Comparison of ENCODE assay signal across 18 mouse cellular contexts in the genomic region with DNA sequence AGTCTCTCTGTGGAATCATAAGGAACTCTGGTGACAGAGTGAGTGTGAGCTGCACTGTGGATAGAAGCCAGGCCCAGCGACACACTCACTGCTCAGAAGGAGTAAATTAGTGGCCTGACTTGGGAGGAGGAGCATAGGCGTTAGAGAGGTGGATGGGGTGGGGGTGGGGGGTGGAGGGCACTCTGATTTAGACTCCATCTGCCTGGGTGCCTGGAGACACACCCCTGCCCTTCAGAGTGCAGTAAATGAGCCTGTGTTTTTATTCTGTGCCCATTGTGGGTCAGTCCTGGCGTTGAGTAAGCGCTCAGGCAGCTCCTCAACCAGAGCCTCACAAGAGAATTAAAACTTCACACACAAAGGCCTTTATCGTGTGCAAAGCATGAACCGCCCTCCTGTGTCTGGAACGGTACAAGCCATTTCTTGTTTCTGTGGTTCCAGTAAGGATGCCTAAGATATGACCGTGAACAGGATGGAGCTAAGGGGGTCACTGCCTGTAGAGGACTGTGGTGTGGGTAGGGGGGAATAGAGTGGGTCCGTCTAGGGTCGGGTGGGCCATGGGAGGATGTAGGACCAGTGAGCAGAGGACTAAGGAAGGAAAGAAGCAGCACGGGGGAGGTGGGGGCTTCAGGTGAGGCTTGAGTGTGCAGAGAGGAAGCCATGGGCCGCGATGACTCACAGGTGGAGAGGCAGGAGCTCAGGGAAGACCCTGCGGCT. TPM values are rescaled to one million over a fixed set of nuclear protein-coding genes. Genes with fewer than 3 reads are reported as not detected.
A peak's percentile ranks its signal among the peaks of the same experiment; 100 is the strongest.
DNase-seq lines count a peak whose midpoint lies in the region; ATAC-seq lines count a peak whose summit lies in the region.
"Had no signal": no experiment of that assay in that cellular context is flagged by ENCODE, and none has a peak within 500 bp of the region (broad histone marks: within the 10 kb centered on the region; RNA-seq: fewer than 3 reads in every experiment).

No protein-coding gene starts in this region.

- H3K27ac ChIP-seq in embryonic facial prominence, embryonic 11.5 days (replicated peaks; ENCODE audit: low read depth, low read length): no peak overlapping the region
- H3K27ac ChIP-seq in embryonic facial prominence, embryonic 10.5 days (replicated peaks): no peak overlapping the region
- 0 out of 2 replicates have a peak overlapping the region, but pooled peaks have one; percentile 13 for H3K27ac ChIP-seq in midbrain, embryonic 10.5 days (replicated peaks)
- no peak overlapping the region for H3K27ac ChIP-seq in midbrain, embryonic 16.5 days (ENCODE audit: low read length)
- peak overlapping the region; percentile 21; the same call in 1 of the 2 replicates for H3K27ac ChIP-seq in forebrain, embryonic 14.5 days (ENCODE audit: low read depth, low read length)
- peak overlapping the region; percentile 57 for H3K27ac ChIP-seq in stomach, embryonic 16.5 days (ENCODE audit: low read length)
- H3K27ac ChIP-seq: embryonic facial prominence, embryonic 13.5 days; heart, embryonic 13.5 days; left cerebral cortex, adult 2 months; limb, embryonic 12.5 days; liver, embryonic 15.5 days had no signal

- no peaks in the 10 kb centered on the region for H3K27me3 ChIP-seq in embryonic facial prominence, embryonic 11.5 days (ENCODE audit: control insufficient read depth, insufficient read depth, low read length)
- H3K27me3 ChIP-seq in embryonic facial prominence, embryonic 10.5 days (replicated peaks; ENCODE audit: low read depth, poor library complexity, severe bottlenecking): no peaks in the 10 kb centered on the region
- H3K27me3 ChIP-seq in midbrain, embryonic 10.5 days (ENCODE audit: low read depth, poor library complexity, severe bottlenecking): no peaks in the 10 kb centered on the region
- no peaks in the 10 kb centered on the region for H3K27me3 ChIP-seq in midbrain, embryonic 16.5 days (ENCODE audit: control insufficient read depth, insufficient read depth, low read depth, low read length)
- H3K27me3 ChIP-seq in forebrain, embryonic 14.5 days (replicated peaks; ENCODE audit: control insufficient read depth, insufficient read depth, low read length): no peaks in the 10 kb centered on the region
- H3K27me3 ChIP-seq in stomach, embryonic 16.5 days (ENCODE audit: control insufficient read depth, insufficient read depth, low read length): no peaks in the 10 kb centered on the region
- H3K27me3 ChIP-seq: embryonic facial prominence, embryonic 13.5 days; heart, embryonic 13.5 days; limb, embryonic 12.5 days; liver, embryonic 15.5 days; Patski had no signal

- H3K4me1 ChIP-seq in embryonic facial prominence, embryonic 11.5 days (ENCODE audit: control insufficient read depth, insufficient read depth, low read length): no peaks in the 10 kb centered on the region
- H3K4me1 ChIP-seq in embryonic facial prominence, embryonic 10.5 days: peaks cover 10% of the 10 kb centered on the region; the same call in 1 of the 2 replicates
- H3K4me1 ChIP-seq in midbrain, embryonic 10.5 days: no peaks in the 10 kb centered on the region
- H3K4me1 ChIP-seq in midbrain, embryonic 16.5 days (ENCODE audit: control insufficient read depth, insufficient read depth, low read length): no peaks in the 10 kb centered on the region
- 0 out of 2 replicates have a peak, but pooled peaks cover 3% of the 10 kb centered on the region for H3K4me1 ChIP-seq in forebrain, embryonic 14.5 days (ENCODE audit: control insufficient read depth, insufficient read depth, low read length)
- H3K4me1 ChIP-seq in stomach, embryonic 16.5 days (ENCODE audit: control insufficient read depth, insufficient read depth, low read length): no peaks in the 10 kb centered on the region; the same call in 1 of the 2 replicates
- H3K4me1 ChIP-seq: embryonic facial prominence, embryonic 13.5 days; limb, embryonic 12.5 days; liver, embryonic 15.5 days had no signal

- DNase-seq in embryonic facial prominence, embryonic 11.5 days (ENCODE audit: low spot score): no peak
- DNase-seq in embryonic facial prominence, embryonic 10.5 days (ENCODE audit: low spot score): no peak
- DNase-seq in midbrain, embryonic 10.5 days (ENCODE audit: low spot score): no peak
- DNase-seq in forebrain, embryonic 14.5 days (ENCODE audit: low spot score): no peak
- DNase-seq in urinary bladder, adult 18-20 months (ENCODE audit: low spot score in 2 of 2): no peak
- DNase-seq in right cerebral cortex, postnatal 4 days: no peak
- DNase-seq: cerebellum, postnatal 36 days; gastrocnemius, postnatal 25 days; kidney, adult 9 months; right cerebral cortex, postnatal 25 days had no signal

- 80% methylated on average over 14 of the region's 14 CpGs for WGBS in embryonic facial prominence, embryonic 11.5 days
- WGBS in embryonic facial prominence, embryonic 10.5 days: 86% methylated on average over 14 of the region's 14 CpGs
- WGBS in midbrain, embryonic 10.5 days: 87% methylated on average over 14 of the region's 14 CpGs
- 76% methylated on average over 14 of the region's 14 CpGs for WGBS in midbrain, embryonic 16.5 days
- WGBS in forebrain, embryonic 14.5 days: 49% methylated on average over 14 of the region's 14 CpGs
- WGBS in stomach, embryonic 16.5 days: 73% methylated on average over 14 of the region's 14 CpGs

- no peak overlapping the region for H3K9ac ChIP-seq in embryonic facial prominence, embryonic 11.5 days (replicated peaks; ENCODE audit: low read length)
- H3K9ac ChIP-seq in midbrain, embryonic 16.5 days (ENCODE audit: low read depth, low read length): no peak overlapping the region
- peak overlapping the region; percentile 13; the same call in 1 of the 2 replicates for H3K9ac ChIP-seq in forebrain, embryonic 14.5 days (ENCODE audit: low read length)
- no peak overlapping the region for H3K9ac ChIP-seq in stomach, embryonic 16.5 days (ENCODE audit: low read length)
- H3K9ac ChIP-seq: embryonic facial prominence, embryonic 13.5 days; heart, embryonic 13.5 days; limb, embryonic 12.5 days; liver, embryonic 15.5 days had no signal

- H3K4me3 ChIP-seq in embryonic facial prominence, embryonic 11.5 days (ENCODE audit: low read depth, low read length): no peak overlapping the region
- no peak overlapping the region for H3K4me3 ChIP-seq in embryonic facial prominence, embryonic 10.5 days
- H3K4me3 ChIP-seq in midbrain, embryonic 10.5 days: no peak overlapping the region
- no peak overlapping the region for H3K4me3 ChIP-seq in midbrain, embryonic 16.5 days (ENCODE audit: low read depth, low read length)
- no peak overlapping the region for H3K4me3 ChIP-seq in forebrain, embryonic 14.5 days (ENCODE audit: low read depth, low read length)
- H3K4me3 ChIP-seq in stomach, embryonic 16.5 days (replicated peaks; ENCODE audit: low read length): no peak overlapping the region
- H3K4me3 ChIP-seq: embryonic facial prominence, embryonic 13.5 days; heart, embryonic 13.5 days; left cerebral cortex, adult 2 months; limb, embryonic 12.5 days; liver, embryonic 15.5 days had no signal

- H3K4me2 ChIP-seq in embryonic facial prominence, embryonic 11.5 days (ENCODE audit: low read depth, low read length): no peak overlapping the region
- no peak overlapping the region for H3K4me2 ChIP-seq in midbrain, embryonic 16.5 days (ENCODE audit: low read length)
- no peak overlapping the region for H3K4me2 ChIP-seq in forebrain, embryonic 14.5 days (ENCODE audit: low read length)
- H3K4me2 ChIP-seq in stomach, embryonic 16.5 days (ENCODE audit: low read depth, low read length): no peak overlapping the region
- H3K4me2 ChIP-seq: embryonic facial prominence, embryonic 13.5 days; heart, embryonic 13.5 days; limb, embryonic 12.5 days; liver, embryonic 15.5 days had no signal

- no peaks in the 10 kb centered on the region for H3K9me3 ChIP-seq in embryonic facial prominence, embryonic 11.5 days (replicated peaks; ENCODE audit: control insufficient read depth, low read length)
- H3K9me3 ChIP-seq in embryonic facial prominence, embryonic 10.5 days: no peaks in the 10 kb centered on the region
- no peaks in the 10 kb centered on the region for H3K9me3 ChIP-seq in midbrain, embryonic 10.5 days (replicated peaks)
- H3K9me3 ChIP-seq in midbrain, embryonic 16.5 days (replicated peaks; ENCODE audit: control insufficient read depth, low read length, poor library complexity, severe bottlenecking): no peaks in the 10 kb centered on the region
- no peaks in the 10 kb centered on the region for H3K9me3 ChIP-seq in forebrain, embryonic 14.5 days (replicated peaks; ENCODE audit: control insufficient read depth, low read length)
- no peaks in the 10 kb centered on the region for H3K9me3 ChIP-seq in stomach, embryonic 16.5 days (replicated peaks; ENCODE audit: control insufficient read depth, low read length)
- H3K9me3 ChIP-seq: embryonic facial prominence, embryonic 13.5 days; heart, embryonic 13.5 days; limb, embryonic 12.5 days; liver, embryonic 15.5 days had no signal

- peak; percentile 42; the same call in 1 of the 2 replicates for ATAC-seq in embryonic facial prominence, embryonic 11.5 days (replicated peaks; ENCODE audit: insufficient number of reproducible peaks, low FRiP score, low TSS enrichment, low read depth)
- ATAC-seq in midbrain, embryonic 16.5 days: no peak
- peak; percentile 62 for ATAC-seq in forebrain, embryonic 14.5 days
- peak; percentile 59 for ATAC-seq in stomach, embryonic 16.5 days (ENCODE audit: insufficient read depth, low FRiP score)
- ATAC-seq: Patski had no signal

- H3K36me3 ChIP-seq in embryonic facial prominence, embryonic 11.5 days (replicated peaks; ENCODE audit: control insufficient read depth, insufficient read depth, low read depth, low read length): no peaks in the 10 kb centered on the region; the same call in 1 of the 2 replicates
- peaks cover 68% of the 10 kb centered on the region for H3K36me3 ChIP-seq in embryonic facial prominence, embryonic 10.5 days (replicated peaks)
- peaks cover 66% of the 10 kb centered on the region for H3K36me3 ChIP-seq in midbrain, embryonic 10.5 days
- H3K36me3 ChIP-seq in midbrain, embryonic 16.5 days (ENCODE audit: control insufficient read depth, insufficient read depth, low read length): no peaks in the 10 kb centered on the region
- H3K36me3 ChIP-seq in forebrain, embryonic 14.5 days (ENCODE audit: control insufficient read depth, insufficient read depth, low read length): 0 out of 2 replicates have a peak, but pooled peaks cover 3% of the 10 kb centered on the region
- H3K36me3 ChIP-seq in stomach, embryonic 16.5 days (ENCODE audit: control insufficient read depth, insufficient read depth, low read length): 0 out of 2 replicates have a peak, but pooled peaks cover 4% of the 10 kb centered on the region
- H3K36me3 ChIP-seq: liver, embryonic 15.5 days had no signal

RNA-seq across cellular contexts. Expression of a gene that starts 16.9 kb away (rescaled TPM):
- 46.8 and 58.3 TPM in 2 replicates for polyA plus RNA-seq in embryonic facial prominence, embryonic 11.5 days (2014; fragmentation: Nextera tagmentation; extraction: Ambion mirVana)
- polyA plus RNA-seq in embryonic facial prominence, embryonic 10.5 days (2016; fragmentation: Nextera tagmentation; extraction: Ambion mirVana): 45.5 and 47.3 TPM in 2 replicates
- 36.0 and 36.5 TPM in 2 replicates for polyA plus RNA-seq in midbrain, embryonic 10.5 days (2016; fragmentation: Nextera tagmentation; extraction: Ambion mirVana)
- 5.4 and 8.9 TPM in 2 replicates for polyA plus RNA-seq in midbrain, embryonic 16.5 days (2015; fragmentation: Nextera tagmentation; extraction: Ambion mirVana)
- polyA plus RNA-seq in forebrain, embryonic 14.5 days (2014; fragmentation: Nextera tagmentation; extraction: Ambion mirVana): 14.5 and 14.7 TPM in 2 replicates
- polyA plus RNA-seq in stomach, embryonic 16.5 days (2015; fragmentation: Nextera tagmentation; extraction: Ambion mirVana): 28.4 and 29.8 TPM in 2 replicates

RNA-seq across cellular contexts. Expression of a gene that starts 19.1 kb away (rescaled TPM):
- polyA plus RNA-seq in embryonic facial prominence, embryonic 11.5 days (2014; fragmentation: Nextera tagmentation; extraction: Ambion mirVana): 24.9 and 27.6 TPM in 2 replicates
- 18.0 and 21.5 TPM in 2 replicates for polyA plus RNA-seq in embryonic facial prominence, embryonic 10.5 days (2016; fragmentation: Nextera tagmentation; extraction: Ambion mirVana)
- polyA plus RNA-seq in midbrain, embryonic 10.5 days (2016; fragmentation: Nextera tagmentation; extraction: Ambion mirVana): 19.5 and 21.9 TPM in 2 replicates
- 24.0 and 30.4 TPM in 2 replicates for polyA plus RNA-seq in midbrain, embryonic 16.5 days (2015; fragmentation: Nextera tagmentation; extraction: Ambion mirVana)
- polyA plus RNA-seq in forebrain, embryonic 14.5 days (2014; fragmentation: Nextera tagmentation; extraction: Ambion mirVana): 40.2 and 40.5 TPM in 2 replicates
- polyA plus RNA-seq in stomach, embryonic 16.5 days (2015; fragmentation: Nextera tagmentation; extraction: Ambion mirVana): 22.3 and 28.4 TPM in 2 replicates

Comparison
In these comparisons a context has a peak if more than half of its experiments do, and no peak if none do; other contexts are left out.
1. H3K27ac ChIP-seq: peak in midbrain, embryonic 10.5 days (single experiment), forebrain, embryonic 14.5 days (single experiment) and stomach, embryonic 16.5 days (single experiment); none in embryonic facial prominence, embryonic 11.5 days (single experiment), embryonic facial prominence, embryonic 10.5 days (single experiment) and midbrain, embryonic 16.5 days (single experiment).